Mouse (Mus musculus) stomach, embryonic 15.5 days (tissue): ENCODE measurements around the gene Bckdk. TPM values are rescaled to one million over a fixed set of nuclear protein-coding genes. Genes with fewer than 3 reads are reported as not detected.
"Not testable (repeated sequence)": the region's sequence is repeated elsewhere in the genome, so short reads cannot be mapped to it uniquely, and the experiment has no call there.

Experiments used
- ATAC-seq: fragments of 200-750 bp; cut with Nextera tagmentation; 2 replicates; pipeline ENCODE4 v1.8.0; 2017; ENCODE audit warnings: low read depth, moderate number of reproducible peaks, moderate TSS enrichment; ENCODE audit not compliant: insufficient read depth, low FRiP score
- H3K27ac ChIP-seq: fragments of 300-500 bp; sonication (generic); 2 replicates; pipeline ENCODE4 v1.5.1; 2015; ENCODE audit warnings: mild to moderate bottlenecking, inconsistent platforms
- H3K27me3 ChIP-seq: fragments of 300-500 bp; sonication (generic); replicated peaks from 2 replicates; pipeline ENCODE4 v1.6.1; 2015; ENCODE audit warnings: inconsistent platforms
- H3K36me3 ChIP-seq: fragments of 300-500 bp; sonication (generic); 2 replicates; pipeline ENCODE4 v1.6.1; 2015; ENCODE audit warnings: inconsistent platforms
- H3K4me1 ChIP-seq: fragments of 300-500 bp; sonication (generic); 2 replicates; pipeline ENCODE4 v1.6.1; 2015; ENCODE audit warnings: inconsistent platforms
- H3K4me2 ChIP-seq: fragments of 300-500 bp; sonication (generic); 2 replicates; pipeline ENCODE4 v1.6.1; 2015; ENCODE audit warnings: mild to moderate bottlenecking, inconsistent platforms
- H3K4me3 ChIP-seq: fragments of 300-500 bp; sonication (generic); replicated peaks from 2 replicates; pipeline ENCODE4 v1.5.1; 2015; ENCODE audit warnings: inconsistent platforms
- H3K9ac ChIP-seq: fragments of 300-500 bp; sonication (generic); 2 replicates; pipeline ENCODE4 v1.6.1; 2015; ENCODE audit warnings: inconsistent platforms
- H3K9me3 ChIP-seq: fragments of 300-500 bp; sonication (generic); 2 replicates; pipeline ENCODE4 v1.6.1; 2016; ENCODE audit warnings: inconsistent platforms
- WGBS: fragments of 180-500 bp; shearing (Covaris S2); methylation state at CpG from one replicate; pipeline ENCODE4 v1.1.7; 2015; 5-methylcytosine and 5-hydroxymethylcytosine counted together
- polyA plus RNA-seq: library from polyadenylated mRNA; unstranded; fragments of >200 nt; fragmentation: Nextera tagmentation; extraction: Ambion mirVana; gene quantifications from 2 replicates; pipeline ENCODE4 v1.2.1, GENCODE M21; 2015

Bckdk gene
- polyA plus RNA-seq, 1 experiment from 2014 or later, result 145 TPM

DNA sequence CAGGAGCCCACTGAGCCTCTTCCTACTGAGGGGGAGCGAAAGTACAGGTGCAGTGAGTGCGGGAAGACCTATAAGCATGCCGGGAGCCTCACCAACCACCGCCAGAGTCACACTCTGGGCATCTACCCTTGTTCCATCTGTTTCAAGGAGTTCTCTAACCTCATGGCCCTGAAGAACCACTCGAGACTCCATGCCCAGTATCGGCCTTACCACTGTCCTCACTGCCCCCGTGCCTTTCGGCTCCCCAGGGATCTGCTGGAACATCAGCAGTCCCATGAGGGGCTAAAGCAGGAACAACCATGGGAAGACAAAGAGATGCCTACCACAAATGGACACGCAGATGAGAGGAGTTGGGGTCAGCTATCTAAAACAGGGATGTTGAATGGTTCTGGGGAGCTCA, 24.6 kb upstream of the Bckdk start:
- no peaks in the 10 kb centered on the region for H3K27me3 ChIP-seq
- H3K9me3 ChIP-seq, result no peaks in the 10 kb centered on the region
- ATAC-seq, result no peak
- H3K4me3 ChIP-seq, result no peak overlapping the region
- WGBS, result 95% methylated on average over 9 of the region's 9 CpGs
- H3K4me2 ChIP-seq, result no peak overlapping the region
- H3K27ac ChIP-seq, result no peak overlapping the region
- H3K9ac ChIP-seq, result no peak overlapping the region
- H3K36me3 ChIP-seq, result peaks cover 57% of the 10 kb centered on the region
- H3K4me1 ChIP-seq, result peaks cover 21% of the 10 kb centered on the region

DNA sequence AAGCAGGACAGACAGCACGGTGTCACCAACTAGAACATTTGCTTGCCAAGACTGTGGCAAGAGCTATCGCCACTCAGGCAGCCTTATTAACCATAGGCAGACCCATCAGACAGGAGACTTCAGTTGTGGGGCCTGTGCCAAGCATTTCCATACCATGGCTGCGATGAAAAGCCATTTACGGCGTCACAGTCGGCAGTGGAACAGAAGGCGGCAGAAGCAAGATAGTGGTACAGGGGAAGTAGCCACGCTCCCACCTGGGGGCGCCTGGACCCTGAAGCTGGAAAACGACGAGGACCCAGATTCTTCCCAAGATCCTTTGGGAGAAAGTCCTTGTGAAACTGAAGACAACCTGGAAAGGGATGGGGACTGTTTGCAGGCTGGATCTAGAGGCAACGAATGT, 23.5 kb upstream of the Bckdk start:
- no peak for ATAC-seq
- Histone ChIP-seq H3K27me3 (no peaks in the 10 kb centered on the region), H3K4me2 (no peak overlapping the region), H3K36me3 (peaks cover 65% of the 10 kb centered on the region), H3K9ac (no peak overlapping the region), H3K4me1 (peaks cover 24% of the 10 kb centered on the region; the same call in 1 of the 2 replicates), H3K9me3 (no peaks in the 10 kb centered on the region), H3K4me3 (no peak overlapping the region), H3K27ac (no peak overlapping the region)
- 85% methylated on average over 12 of the region's 12 CpGs for whole genome bisulfite sequencing

DNA sequence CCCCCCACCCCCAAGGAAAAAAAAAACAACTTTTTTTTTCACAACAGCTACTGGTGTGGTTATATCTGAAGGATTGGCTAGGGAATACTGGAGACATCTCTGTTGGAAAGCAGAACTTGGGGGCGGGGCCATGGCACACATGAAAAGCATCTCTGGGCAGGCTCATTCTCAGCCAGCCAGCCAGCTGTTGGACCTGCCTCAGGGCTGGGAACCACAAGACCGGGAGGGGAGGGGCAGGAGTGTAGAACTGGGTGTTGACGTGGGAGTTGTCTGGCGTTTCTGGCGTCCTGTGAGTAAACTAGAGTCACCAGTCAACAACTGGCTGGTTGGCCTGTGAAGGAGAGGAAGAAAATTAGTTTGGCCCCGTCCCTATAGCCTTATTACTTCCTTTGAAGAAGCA, 17.9 kb upstream of the Bckdk start:
- H3K4me3 ChIP-seq, result no peak overlapping the region
- peaks cover 71% of the 10 kb centered on the region for H3K36me3 ChIP-seq
- H3K4me1 ChIP-seq, result peaks cover 21% of the 10 kb centered on the region; the same call in 1 of the 2 replicates
- no peak for ATAC-seq
- 53% methylated on average over 6 of the region's 6 CpGs for WGBS
- H3K9me3 ChIP-seq, result no peaks in the 10 kb centered on the region
- no peak overlapping the region for H3K9ac ChIP-seq
- H3K27ac ChIP-seq, result no peak overlapping the region
- no peak overlapping the region for H3K4me2 ChIP-seq
- no peaks in the 10 kb centered on the region for H3K27me3 ChIP-seq

DNA sequence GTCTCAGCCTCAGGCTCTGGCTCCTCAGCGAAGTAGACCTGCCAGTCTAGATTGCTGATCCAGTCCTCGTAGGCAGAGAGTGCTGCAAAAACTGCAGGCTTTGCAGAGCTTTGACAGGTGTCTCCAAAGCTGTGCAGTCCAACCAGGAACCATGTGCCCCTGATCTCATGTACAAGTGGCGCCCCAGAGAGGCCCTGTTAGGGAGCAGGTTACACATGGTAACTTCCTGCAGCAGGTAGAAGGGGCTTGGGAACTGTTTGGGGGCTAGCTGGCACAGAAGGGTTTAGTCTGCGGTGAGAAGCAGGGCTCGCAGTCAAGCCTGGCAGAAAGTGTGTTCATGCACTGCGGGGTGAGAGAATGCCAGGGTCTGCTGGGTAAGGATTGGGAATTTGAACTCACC, 17.3 kb upstream of the Bckdk start:
- no peak overlapping the region for H3K9ac ChIP-seq
- no peaks in the 10 kb centered on the region for H3K9me3 ChIP-seq
- H3K4me3 ChIP-seq, result no peak overlapping the region
- no peak overlapping the region for H3K4me2 ChIP-seq
- 91% methylated on average over 6 of the region's 6 CpGs for WGBS
- H3K4me1 ChIP-seq, result peaks cover 21% of the 10 kb centered on the region; the same call in 1 of the 2 replicates
- no peak for ATAC-seq
- no peaks in the 10 kb centered on the region for H3K27me3 ChIP-seq
- H3K27ac ChIP-seq, result no peak overlapping the region
- H3K36me3 ChIP-seq, result peaks cover 65% of the 10 kb centered on the region

DNA sequence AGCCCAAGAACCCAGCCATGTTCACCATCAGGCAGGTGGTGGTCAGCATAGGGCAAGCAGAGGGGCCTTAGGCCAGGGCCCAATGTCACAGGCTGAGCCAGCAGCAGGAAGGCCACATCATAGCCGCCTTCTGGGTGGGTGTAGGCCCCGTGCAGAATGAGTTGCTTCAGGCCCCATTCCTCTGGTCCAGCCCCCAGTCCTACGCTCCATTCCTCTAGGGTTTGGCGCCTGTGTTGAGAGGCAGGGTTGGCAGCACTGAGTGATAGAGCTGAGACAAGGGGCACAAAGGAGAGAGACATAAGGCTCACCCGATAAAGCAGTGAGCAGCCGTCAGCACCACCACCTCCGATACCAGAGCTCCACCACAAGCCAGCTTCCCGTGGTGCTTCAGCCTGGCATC, 16.7 kb upstream of the Bckdk start:
- peaks cover 59% of the 10 kb centered on the region for H3K36me3 ChIP-seq
- no peak for ATAC-seq
- H3K4me2 ChIP-seq, result no peak overlapping the region
- 86% methylated on average over 8 of the region's 8 CpGs for WGBS
- peaks cover 21% of the 10 kb centered on the region; the same call in 1 of the 2 replicates for H3K4me1 ChIP-seq
- no peak overlapping the region for H3K4me3 ChIP-seq
- H3K27ac ChIP-seq, result no peak overlapping the region
- H3K9me3 ChIP-seq, result no peaks in the 10 kb centered on the region
- H3K27me3 ChIP-seq, result no peaks in the 10 kb centered on the region
- H3K9ac ChIP-seq, result no peak overlapping the region

DNA sequence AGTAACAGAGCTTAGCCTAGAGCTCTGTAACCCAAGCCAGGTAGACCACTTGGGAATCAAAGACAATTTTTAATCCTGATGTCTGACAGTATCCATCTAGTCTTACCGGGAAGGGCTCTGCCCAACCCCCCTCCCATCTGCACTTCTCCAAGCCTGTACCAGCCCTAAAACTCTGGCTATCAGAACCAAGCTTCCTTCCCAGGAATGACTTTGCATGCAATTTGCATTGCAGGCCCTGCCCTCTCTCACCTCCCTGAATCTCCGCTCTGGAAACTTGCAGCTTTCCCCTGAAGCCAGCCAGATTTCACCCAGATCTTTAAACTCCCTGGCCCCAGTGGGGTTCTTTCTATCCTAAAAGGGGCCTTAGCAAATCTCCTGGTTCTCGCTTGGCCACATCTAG, 16.1 kb upstream of the Bckdk start:
- Histone ChIP-seq H3K27ac (no peak overlapping the region), H3K4me3 (no peak overlapping the region), H3K9ac (no peak overlapping the region), H3K9me3 (no peaks in the 10 kb centered on the region), H3K36me3 (peaks cover 55% of the 10 kb centered on the region), H3K4me1 (peaks cover 21% of the 10 kb centered on the region; the same call in 1 of the 2 replicates), H3K27me3 (no peaks in the 10 kb centered on the region), H3K4me2 (no peak overlapping the region)
- ATAC-seq, result no peak
- WGBS, result 81% methylated on average over 3 of the region's 3 CpGs

DNA sequence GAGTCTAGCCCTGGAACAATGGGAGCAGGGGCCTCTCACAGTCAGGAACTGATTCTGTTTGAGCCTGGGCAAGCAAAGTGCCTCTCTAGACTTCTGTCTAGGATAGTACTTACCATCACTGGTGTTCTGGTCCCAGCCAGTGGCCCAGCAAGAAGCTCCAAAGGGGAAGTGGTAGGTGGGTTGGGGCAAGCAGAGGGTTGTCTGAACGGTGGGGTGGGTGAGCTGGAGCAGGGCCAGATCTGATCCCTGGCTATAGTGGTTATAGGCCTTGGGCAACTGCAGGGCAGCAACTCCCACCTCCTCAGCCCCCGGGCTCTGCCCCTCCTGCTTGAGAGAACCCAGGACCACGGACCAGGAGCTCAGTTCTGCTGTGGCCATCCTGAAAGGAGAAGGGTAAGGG, 15.1 kb upstream of the Bckdk start:
- no peak for ATAC-seq
- Histone ChIP-seq H3K27ac (no peak overlapping the region), H3K4me3 (no peak overlapping the region), H3K9me3 (no peaks in the 10 kb centered on the region), H3K9ac (no peak overlapping the region), H3K4me1 (peaks cover 16% of the 10 kb centered on the region; the same call in 1 of the 2 replicates), H3K36me3 (peaks cover 55% of the 10 kb centered on the region), H3K27me3 (no peaks in the 10 kb centered on the region), H3K4me2 (no peak overlapping the region)
- 71% methylated on average over 3 of the region's 3 CpGs for WGBS

DNA sequence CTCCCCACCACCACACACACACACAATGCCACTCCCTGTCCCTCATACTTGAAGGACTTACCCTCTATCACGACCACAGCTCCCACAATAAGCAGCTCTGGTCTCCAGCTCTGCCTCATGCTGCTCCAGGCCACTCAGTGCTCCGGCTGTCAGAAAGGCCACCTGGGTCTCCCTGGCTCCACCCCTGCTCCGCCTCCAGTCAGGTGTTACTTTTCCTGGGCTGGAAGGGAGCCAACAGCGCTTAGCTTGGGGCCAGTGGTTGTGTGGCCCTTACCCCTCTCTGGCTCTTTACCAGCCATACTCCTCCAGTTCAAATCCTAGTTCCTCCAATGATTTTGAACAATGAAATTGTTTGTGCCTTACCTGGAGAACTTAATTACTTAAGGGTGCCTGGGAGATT, 13.1 kb upstream of the Bckdk start, which contains the start of gene Prss53:
Prss53 (minus strand) TSS at position 173 of the 400 bp plus-strand sequence.
- 21% methylated on average over 4 of the region's 4 CpGs for WGBS
- no peak within 1 kb of the TSS for H3K27ac ChIP-seq
- H3K9me3 ChIP-seq, result no peaks in the 10 kb centered on the region
- peaks cover 42% of the 10 kb centered on the region for H3K36me3 ChIP-seq
- no peaks in the 10 kb centered on the region for H3K27me3 ChIP-seq
- H3K4me1 ChIP-seq, result peaks cover 14% of the 10 kb centered on the region
- H3K4me3 ChIP-seq, result no peak within 1 kb of the TSS
- no peak for ATAC-seq
- no peak within 1 kb of the TSS for H3K4me2 ChIP-seq
- H3K9ac ChIP-seq, result no peak within 1 kb of the TSS

DNA sequence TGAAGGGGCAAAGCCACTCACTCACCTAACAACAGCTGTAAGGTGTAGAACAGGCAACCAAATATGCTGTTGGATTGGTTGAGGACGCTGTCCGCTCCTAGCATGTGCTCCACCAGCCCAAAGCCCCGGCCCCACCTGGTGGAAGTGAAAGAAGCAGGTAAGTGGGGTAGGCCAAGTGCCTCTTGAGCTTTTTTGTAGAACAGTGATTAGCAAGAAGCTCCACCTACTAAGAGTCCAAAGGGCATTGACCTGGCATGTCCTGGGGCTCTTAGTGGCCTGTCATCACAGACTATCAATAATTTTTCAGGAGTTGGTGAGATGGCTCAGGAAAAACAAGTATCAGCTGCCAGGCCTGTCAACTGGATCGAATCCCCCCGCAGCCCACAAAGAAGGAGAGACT, 9.4 kb upstream of the Bckdk start:
- peaks cover 17% of the 10 kb centered on the region for H3K36me3 ChIP-seq
- WGBS, result 72% methylated on average over 5 of the region's 5 CpGs
- H3K9me3 ChIP-seq, result no peaks in the 10 kb centered on the region
- H3K27ac ChIP-seq, result peak overlapping the region; percentile 88; the same call in 1 of the 2 replicates
- ATAC-seq, result no peak
- peaks cover 12% of the 10 kb centered on the region for H3K4me1 ChIP-seq
- H3K4me3 ChIP-seq, result peak overlapping the region; percentile 74
- peak overlapping the region; percentile 85 for H3K4me2 ChIP-seq
- H3K27me3 ChIP-seq, result no peaks in the 10 kb centered on the region
- peak overlapping the region; percentile 61; the same call in 1 of the 2 replicates for H3K9ac ChIP-seq

DNA sequence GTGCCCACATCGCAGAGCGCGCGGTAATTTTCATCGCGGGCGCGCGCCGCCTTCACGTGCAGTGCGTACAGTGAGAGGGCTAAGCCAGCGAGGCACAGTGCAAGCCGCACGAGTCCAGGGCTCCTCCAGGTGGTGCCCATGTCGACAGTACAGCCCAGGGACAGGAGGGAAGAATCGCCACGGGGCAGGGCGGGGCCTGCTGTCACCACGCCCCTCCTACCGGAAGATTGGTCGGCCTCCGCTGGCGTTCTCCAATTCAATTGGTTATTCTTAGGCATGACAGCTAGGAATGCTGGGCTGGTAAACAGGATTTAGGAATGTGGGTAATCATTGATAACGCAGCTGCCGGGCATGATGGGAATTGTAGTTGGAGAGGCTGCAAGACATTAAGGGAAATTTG, 8.4 kb upstream of the Bckdk start, which contains the start of the genes Gm21974 and Vkorc1:
Gm21974 (minus strand) TSS at position 13 of the 400 bp plus-strand sequence.
Vkorc1 (minus strand) TSS at position 176 of the 400 bp plus-strand sequence.
- H3K36me3 ChIP-seq, result peaks cover 13% of the 10 kb centered on the region
- WGBS, result under 1% methylated on average over 26 of the region's 26 CpGs
- H3K4me1 ChIP-seq, result peaks cover 12% of the 10 kb centered on the region
- H3K4me2 ChIP-seq, result peak within 1 kb of the TSS; percentile 85
- no peaks in the 10 kb centered on the region for H3K27me3 ChIP-seq
- H3K9me3 ChIP-seq, result no peaks in the 10 kb centered on the region
- peak; percentile 95 for ATAC-seq
- H3K27ac ChIP-seq, result peak within 1 kb of the TSS; percentile 88
- H3K4me3 ChIP-seq, result peak within 1 kb of the TSS; percentile 74
- peak within 1 kb of the TSS; percentile 61 for H3K9ac ChIP-seq

DNA sequence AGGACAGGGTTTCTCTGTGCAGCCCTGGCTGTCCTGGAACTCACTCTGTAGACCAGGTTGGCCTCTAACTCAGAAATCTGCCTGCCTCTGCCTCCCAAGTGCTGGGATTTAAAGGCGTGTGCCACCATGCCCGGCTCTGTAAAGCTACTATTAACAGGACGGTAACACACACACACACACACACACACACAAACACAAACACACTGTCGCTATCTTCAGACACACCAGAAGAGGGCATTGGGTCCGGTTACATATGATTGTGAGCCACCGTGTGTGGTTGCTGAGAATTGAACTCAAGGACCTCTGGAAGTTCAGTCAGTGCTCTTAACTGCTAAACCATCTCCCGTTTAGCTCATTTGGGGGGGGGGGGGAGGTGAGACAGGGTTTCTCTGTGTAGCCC, 8.0 kb upstream of the Bckdk start:
- not testable (repeated sequence) for H3K9me3 ChIP-seq, ATAC-seq, H3K9ac ChIP-seq, H3K27me3 ChIP-seq
- peaks cover 13% of the 10 kb centered on the region for H3K36me3 ChIP-seq
- 62% methylated on average over 7 of the region's 7 CpGs for WGBS
- H3K4me2 ChIP-seq, result peak overlapping the region; percentile 85
- H3K27ac ChIP-seq, result peak overlapping the region; percentile 22; the same call in 1 of the 2 replicates
- H3K4me1 ChIP-seq, result peaks cover 12% of the 10 kb centered on the region
- peak overlapping the region; percentile 74 for H3K4me3 ChIP-seq

DNA sequence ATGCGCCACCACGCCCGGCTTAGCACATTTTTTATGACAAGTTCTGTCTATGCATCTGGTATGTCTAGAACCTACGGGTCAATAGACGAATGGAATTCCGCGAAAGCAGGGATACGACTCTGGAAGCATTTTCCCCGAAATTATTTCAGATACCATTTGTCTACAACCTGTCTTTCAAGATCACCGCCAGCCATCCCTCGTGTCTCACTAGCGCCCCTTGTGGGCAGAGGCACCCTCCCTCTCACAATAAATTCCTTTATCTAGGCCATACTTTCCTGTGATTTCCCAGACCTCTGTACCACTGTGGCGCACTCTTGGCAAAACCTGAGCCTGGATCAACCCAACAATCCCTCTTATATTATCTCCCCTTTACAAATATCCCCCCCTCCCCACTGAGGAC, 7.5 kb upstream of the Bckdk start:
- H3K27ac ChIP-seq, result no peak overlapping the region
- no peak overlapping the region for H3K4me3 ChIP-seq
- H3K4me2 ChIP-seq, result no peak overlapping the region
- 57% methylated on average over 13 of the region's 13 CpGs for WGBS
- ATAC-seq, result no peak
- H3K9ac ChIP-seq, result no peak overlapping the region
- peaks cover 13% of the 10 kb centered on the region for H3K36me3 ChIP-seq
- peaks cover 12% of the 10 kb centered on the region for H3K4me1 ChIP-seq
- H3K27me3 ChIP-seq, result no peaks in the 10 kb centered on the region
- H3K9me3 ChIP-seq, result no peaks in the 10 kb centered on the region

DNA sequence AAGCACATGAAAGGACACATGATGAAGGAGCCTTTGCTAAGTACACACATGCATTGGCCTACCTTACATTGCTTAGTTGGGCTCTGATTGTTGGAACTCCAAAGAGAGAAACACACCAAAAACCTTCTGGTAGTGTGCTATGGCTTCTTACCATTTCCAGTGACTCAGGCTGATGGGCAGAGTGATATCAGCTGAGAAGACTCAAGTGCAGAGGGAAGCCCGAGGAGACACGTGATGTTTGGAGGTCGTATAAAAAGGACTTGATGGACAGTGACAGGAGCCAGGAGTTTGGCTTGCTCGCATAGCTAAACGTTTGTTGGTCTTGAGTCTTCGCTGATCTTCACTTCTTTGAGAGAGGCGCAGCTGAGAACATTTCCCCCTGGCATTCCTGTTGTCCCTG, 6.3 kb upstream of the Bckdk start:
- no peak overlapping the region for H3K9ac ChIP-seq
- H3K27ac ChIP-seq, result no peak overlapping the region
- H3K36me3 ChIP-seq, result peaks cover 13% of the 10 kb centered on the region
- no peak overlapping the region for H3K4me2 ChIP-seq
- H3K4me1 ChIP-seq, result peaks cover 12% of the 10 kb centered on the region
- no peaks in the 10 kb centered on the region for H3K9me3 ChIP-seq
- H3K4me3 ChIP-seq, result no peak overlapping the region
- no peaks in the 10 kb centered on the region for H3K27me3 ChIP-seq
- WGBS, result 88% methylated on average over 7 of the region's 7 CpGs
- no peak for ATAC-seq
